Mouse (Mus musculus) heart, embryonic 14.5 days (tissue): ENCODE results near the gene Casc3. TPM values are rescaled to one million over a fixed set of nuclear protein-coding genes. Genes with fewer than 3 reads are reported as not detected.
"Not testable (repeated sequence)": the region's sequence is repeated elsewhere in the genome, so short reads cannot be mapped to it uniquely, and the experiment has no call there.

Experiments used
- ATAC-seq: fragments of 200-750 bp; cut with Nextera tagmentation; 2 replicates; pipeline ENCODE4 v1.8.0; 2017; ENCODE audit warnings: low read depth, moderate TSS enrichment; ENCODE audit not compliant: insufficient number of reproducible peaks, insufficient read depth, low FRiP score
- H3K27ac ChIP-seq, 2 experiments: fragments of 200-500 bp in 1 of 2; fragments of 300-500 bp in 1 of 2; sonication (generic) in 1 of 2; replicated peaks in 1 of 2; 2 replicates each; pipeline ENCODE4 v1.5.1; 2012 to 2014; ENCODE audit warnings: low read depth in 2 of 2, low read length in 2 of 2, control low read depth in 1 of 2, mild to moderate bottlenecking in 1 of 2, mixed read lengths in 1 of 2; ENCODE audit not compliant: control insufficient read depth in 1 of 2, insufficient read depth in 1 of 2
- H3K27me3 ChIP-seq: fragments of 300-500 bp; sonication (generic); 2 replicates; pipeline ENCODE4 v1.6.1; 2014; ENCODE audit warnings: mild to moderate bottlenecking, low read length, control low read depth; ENCODE audit not compliant: control insufficient read depth, insufficient read depth
- H3K36me3 ChIP-seq: fragments of 300-500 bp; sonication (generic); 2 replicates; pipeline ENCODE4 v1.6.1; 2014; ENCODE audit warnings: mild to moderate bottlenecking, control low read depth, low read length, mixed read lengths; ENCODE audit not compliant: control insufficient read depth, insufficient read depth
- H3K4me1 ChIP-seq, 2 experiments: fragments of 200-500 bp in 1 of 2; fragments of 300-500 bp in 1 of 2; sonication (generic) in 1 of 2; 2 replicates each; pipeline ENCODE4 v1.6.1; 2012 to 2014; ENCODE audit warnings: low read length in 2 of 2, control low read depth in 1 of 2, mixed read lengths in 1 of 2; ENCODE audit not compliant: control insufficient read depth in 2 of 2, insufficient read depth in 2 of 2
- H3K4me2 ChIP-seq: fragments of 300-500 bp; sonication (generic); 2 replicates; pipeline ENCODE4 v1.6.1; 2014; ENCODE audit warnings: mild to moderate bottlenecking, low read length
- H3K4me3 ChIP-seq, 2 experiments: fragments of 200-500 bp in 1 of 2; fragments of 300-500 bp in 1 of 2; sonication (generic) in 1 of 2; 2 replicates each; pipeline ENCODE4 v1.5.1; 2012 to 2014; ENCODE audit warnings: low read length in 2 of 2, mild to moderate bottlenecking in 2 of 2, control low read depth in 1 of 2, low read depth in 1 of 2, moderate library complexity in 1 of 2; ENCODE audit not compliant: control insufficient read depth in 1 of 2, insufficient read depth in 1 of 2
- H3K9ac ChIP-seq: fragments of 300-500 bp; sonication (generic); 2 replicates; pipeline ENCODE4 v1.6.1; 2014; ENCODE audit warnings: mild to moderate bottlenecking, low read length
- H3K9me3 ChIP-seq: fragments of 300-500 bp; sonication (generic); 2 replicates; pipeline ENCODE4 v1.6.1; 2016; ENCODE audit warnings: low read length, control low read depth; ENCODE audit not compliant: control insufficient read depth
- WGBS: fragments of 180-500 bp; shearing (Covaris S2); extraction: QIAGEN DNeasy Blood & Tissue Kit; methylation state at CpG from one replicate; pipeline ENCODE4 v1.1.7; 2014; 5-methylcytosine and 5-hydroxymethylcytosine counted together
- polyA plus RNA-seq: library from polyadenylated mRNA; unstranded; fragments of >200 nt; fragmentation: Nextera tagmentation; extraction: Ambion mirVana; gene quantifications from 2 replicates; pipeline ENCODE4 v1.2.1, GENCODE M21; 2014

Casc3 gene
- polyA plus RNA-seq, 1 experiment from 2014 or later: 22.9 TPM

DNA sequence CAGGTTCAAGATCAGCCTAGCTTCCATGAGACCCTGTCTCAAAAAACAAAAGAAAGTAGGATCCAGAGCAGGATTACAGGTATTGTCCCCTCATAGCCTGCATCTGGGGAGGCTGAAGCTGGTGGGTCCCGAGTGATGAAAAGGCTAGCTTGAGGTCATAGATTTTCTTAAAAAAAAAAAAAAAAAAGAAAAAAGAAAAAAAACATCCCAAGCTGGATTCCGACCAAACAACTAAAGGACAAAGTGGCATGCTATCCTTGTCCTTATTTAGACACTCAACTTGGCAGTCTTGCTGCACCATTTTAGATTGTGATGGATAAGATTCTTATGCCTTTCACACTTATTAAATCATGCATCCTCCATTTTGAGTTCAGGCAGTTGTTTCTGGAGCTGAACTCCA is 3.7 kb downstream of the Casc3 start:
- H3K4me3 ChIP-seq: no peak overlapping the region
- peak overlapping the region in 1 of 2 experiments; percentile 96; a peak in 2 of 4 replicates for H3K27ac ChIP-seq
- ATAC-seq: no peak
- peak overlapping the region; percentile 55 for H3K4me2 ChIP-seq
- 56% methylated on average over 2 of the region's 2 CpGs for WGBS
- H3K36me3 ChIP-seq: peaks cover 76% of the 10 kb centered on the region
- H3K27me3 ChIP-seq: no peaks in the 10 kb centered on the region
- H3K4me1 ChIP-seq: peaks cover 4 to 17% of the 10 kb centered on the region in 2 experiments
- H3K9me3 ChIP-seq: no peaks in the 10 kb centered on the region
- H3K9ac ChIP-seq: no peak overlapping the region

GRCm38 (mm10) chr11:98809457-98810290 is 5.0 kb downstream of the Casc3 start:
- H3K4me3 ChIP-seq: peak overlapping the region; percentile 84 to 88
- H3K36me3 ChIP-seq: peaks cover 75% of the 10 kb centered on the region
- under 1% methylated on average over 74 of the region's 84 CpGs for WGBS
- H3K9me3 ChIP-seq: no peaks in the 10 kb centered on the region
- no peaks in the 10 kb centered on the region for H3K27me3 ChIP-seq
- peak overlapping the region; percentile 95 for H3K4me2 ChIP-seq
- H3K4me1 ChIP-seq: peaks cover 2 to 10% of the 10 kb centered on the region in 2 experiments
- peak overlapping the region; percentile 93 to 96 for H3K27ac ChIP-seq
- peak; percentile 99 for ATAC-seq
- peak overlapping the region; percentile 93 for H3K9ac ChIP-seq

- Histone ChIP-seq H3K4me3 (peak overlapping the region; percentile 84 to 88), H3K36me3 (peaks cover 74% of the 10 kb centered on the region), H3K27ac (peak overlapping the region in 1 of 2 experiments; percentile 96; a peak in 1 of 4 replicates), H3K27me3 (no peaks in the 10 kb centered on the region), H3K4me2 (peak overlapping the region; percentile 95), H3K4me1 (peaks cover 2 to 10% of the 10 kb centered on the region in 2 experiments), H3K9ac (peak overlapping the region; percentile 93), H3K9me3 (no peaks in the 10 kb centered on the region)
- no peak for ATAC-seq
- 65% methylated on average over 7 of the region's 7 CpGs for WGBS
Measured at GRCm38 (mm10) chr11:98810686-98811085, 6.0 kb downstream of the Casc3 start.

- ATAC-seq: no peak
- no peaks in the 10 kb centered on the region for H3K4me1 ChIP-seq
- 97% methylated on average over 1 of the region's 1 CpGs for WGBS
- no peak overlapping the region for H3K27ac ChIP-seq
- no peak overlapping the region for H3K4me2 ChIP-seq
- no peaks in the 10 kb centered on the region for H3K27me3 ChIP-seq
- peaks cover 95% of the 10 kb centered on the region for H3K36me3 ChIP-seq
- H3K4me3 ChIP-seq: no peak overlapping the region
- no peak overlapping the region for H3K9ac ChIP-seq
- H3K9me3 ChIP-seq: no peaks in the 10 kb centered on the region
Measured at GRCm38 (mm10) chr11:98816706-98817239, 12.1 kb downstream of the Casc3 start.

DNA sequence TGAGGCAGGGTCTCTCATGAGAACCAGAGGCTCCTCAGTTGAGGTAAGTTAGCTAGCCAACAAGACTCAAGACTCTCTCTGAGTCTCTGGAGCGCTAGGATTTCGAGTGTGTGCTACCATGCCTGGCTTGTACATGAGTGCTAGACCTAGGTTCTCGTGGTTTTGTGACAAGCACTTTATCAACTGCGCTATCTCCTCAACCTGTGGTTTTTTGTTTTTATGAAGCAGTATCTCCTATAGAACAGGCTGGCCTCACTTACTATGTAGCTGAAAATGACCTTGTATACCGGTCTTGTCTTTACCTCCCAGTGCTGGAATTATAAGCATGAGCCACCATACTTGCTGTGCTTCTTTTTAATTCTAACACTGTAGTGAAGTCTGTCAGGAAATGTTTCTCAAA is 16.3 kb downstream of the Casc3 start:
- H3K4me3 ChIP-seq: no peak overlapping the region
- WGBS: 94% methylated on average over 5 of the region's 5 CpGs

DNA sequence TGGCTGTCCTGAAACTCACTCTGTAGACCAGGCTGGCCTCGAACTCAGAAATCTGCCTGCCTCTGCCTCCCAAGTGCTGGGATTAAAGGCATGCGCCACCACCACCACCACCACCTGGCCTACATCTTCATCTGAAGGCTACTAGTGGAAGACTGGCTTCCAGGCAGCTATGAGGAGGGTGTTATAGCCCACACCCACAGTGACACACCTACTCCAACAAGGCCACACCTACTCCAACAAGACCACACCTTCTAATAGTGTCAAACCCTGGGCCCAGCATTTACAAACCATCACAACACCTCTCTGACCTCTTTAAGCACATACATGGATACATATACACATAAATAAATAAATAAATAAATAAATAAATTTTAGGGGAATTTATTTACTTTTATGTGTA is 21.4 kb downstream of the Casc3 start:
- not testable (repeated sequence) for H3K27ac ChIP-seq, ATAC-seq, H3K4me1 ChIP-seq, H3K4me3 ChIP-seq, H3K4me2 ChIP-seq, H3K27me3 ChIP-seq, H3K9ac ChIP-seq, H3K9me3 ChIP-seq
- peaks cover 97% of the 10 kb centered on the region for H3K36me3 ChIP-seq
- WGBS: 89% methylated on average over 2 of the region's 2 CpGs

More for the DNA sequence above, 16.3 kb downstream of the Casc3 start:
- Histone ChIP-seq H3K4me2 (no peak overlapping the region), H3K27ac (no peak overlapping the region), H3K4me1 (no peaks in the 10 kb centered on the region), H3K36me3 (peaks cover 99% of the 10 kb centered on the region), H3K27me3 (no peaks in the 10 kb centered on the region), H3K9ac (no peak overlapping the region), H3K9me3 (no peaks in the 10 kb centered on the region)
- ATAC-seq: no peak

- Histone ChIP-seq H3K4me2 (no peak overlapping the region), H3K27me3 (no peaks in the 10 kb centered on the region), H3K36me3 (peaks cover 97% of the 10 kb centered on the region), H3K9ac (no peak overlapping the region), H3K4me1 (no peaks in the 10 kb centered on the region), H3K9me3 (no peaks in the 10 kb centered on the region), H3K4me3 (no peak overlapping the region), H3K27ac (no peak overlapping the region)
- no peak for ATAC-seq
- 79% methylated on average over 2 of the region's 2 CpGs for WGBS
Measured at GRCm38 (mm10) chr11:98827877-98828276, 23.2 kb downstream of the Casc3 start.
